Mouse (Mus musculus): ENCODE measurements around the gene Msrb3. TPM values are rescaled to one million over a fixed set of nuclear protein-coding genes. Genes with fewer than 3 reads are reported as not detected.

Gene Msrb3
- total and polyA plus RNA-seq, 3 experiments, result not detected

DNA sequence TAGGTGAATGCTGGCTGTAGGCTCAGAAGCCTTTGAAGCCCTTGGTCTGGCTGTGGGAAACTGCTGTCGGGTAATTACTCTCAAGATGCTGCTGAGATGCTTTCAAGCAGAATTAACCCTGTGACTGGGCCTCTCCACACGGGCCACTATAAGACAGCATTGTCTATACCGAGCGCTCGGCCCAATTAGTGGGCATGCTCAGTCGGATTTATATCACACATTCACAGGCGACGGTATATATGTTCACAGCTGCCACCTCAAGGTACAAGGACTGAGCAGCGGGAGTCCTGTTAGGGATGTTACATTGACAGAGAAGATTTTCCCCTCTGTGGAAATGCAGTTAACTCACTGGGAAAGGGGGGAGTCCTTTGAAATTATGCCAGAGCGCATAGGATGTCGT, 73.3 kb downstream of the Msrb3 start:
- Histone ChIP-seq H3K36me3 (replicated peaks in 1 of 2; ENCODE audit: control insufficient read depth in 1 of 2, insufficient read depth in 1 of 2, low read length in 1 of 2) (no peaks in the 10 kb centered on the region), H3K9me3 (replicated peaks; ENCODE audit: low read length) (peaks cover 30% of the 10 kb centered on the region), H3K4me1 (ENCODE audit: control insufficient read depth in 1 of 2, insufficient read depth in 2 of 2) (no peaks in the 10 kb centered on the region), H3K9ac (ENCODE audit: insufficient read depth, low read depth) (no peak overlapping the region), H3K79me2 (replicated peaks; ENCODE audit: control insufficient read depth, extremely low read depth, insufficient read depth, poor library complexity, severe bottlenecking) (no peaks in the 10 kb centered on the region), H3K4me2 (ENCODE audit: insufficient read depth, low read depth, poor library complexity, severe bottlenecking) (no peak overlapping the region), H3K4me3 (replicated peaks in 1 of 3; ENCODE audit: low read depth in 2 of 3, low read length in 2 of 3, poor library complexity in 1 of 3) (no peak overlapping the region), H3K27ac (ENCODE audit: insufficient read depth, low read depth) (no peak overlapping the region), H3K27me3 (replicated peaks) (no peaks in the 10 kb centered on the region)
- TF ChIP-seq SIN3A (IDR thresholded peaks at IDR 0.05; ENCODE audit: low read length), result no peak
- TF ChIP-seq NELFE (IDR thresholded peaks at IDR 0.05; ENCODE audit: low read depth, low read length), result no peak
- TF ChIP-seq RAD21 (IDR thresholded peaks at IDR 0.05; ENCODE audit: low read depth, low read length), result no peak
- no peak for TF ChIP-seq ZC3H11A (IDR thresholded peaks at IDR 0.05; ENCODE audit: low read depth, low read length)
- no peak for TF ChIP-seq ZKSCAN1 (IDR thresholded peaks at IDR 0.05; ENCODE audit: borderline replicate concordance, low read depth, low read length)
- no peak for TF ChIP-seq ELF1 (IDR thresholded peaks at IDR 0.05; ENCODE audit: low read depth, low read length)
- TF ChIP-seq ZMIZ1 (IDR thresholded peaks at IDR 0.05; ENCODE audit: low read depth, low read length), result no peak
- in situ Hi-C loops (cut with MboI; ENCODE audit: low pct_ligation_motif_present, low pct_unique_long_range_greater_than_20kb, low sequenced_read_pairs), result no loop called here
- dilution Hi-C loops (cut with MboI; ENCODE audit: extremely low pct_ligation_motif_present, extremely low pct_unique_long_range_greater_than_20kb, low sequenced_read_pairs), result no loop called here
- no peak for DNase-seq (ENCODE audit: extremely low read depth)

DNA sequence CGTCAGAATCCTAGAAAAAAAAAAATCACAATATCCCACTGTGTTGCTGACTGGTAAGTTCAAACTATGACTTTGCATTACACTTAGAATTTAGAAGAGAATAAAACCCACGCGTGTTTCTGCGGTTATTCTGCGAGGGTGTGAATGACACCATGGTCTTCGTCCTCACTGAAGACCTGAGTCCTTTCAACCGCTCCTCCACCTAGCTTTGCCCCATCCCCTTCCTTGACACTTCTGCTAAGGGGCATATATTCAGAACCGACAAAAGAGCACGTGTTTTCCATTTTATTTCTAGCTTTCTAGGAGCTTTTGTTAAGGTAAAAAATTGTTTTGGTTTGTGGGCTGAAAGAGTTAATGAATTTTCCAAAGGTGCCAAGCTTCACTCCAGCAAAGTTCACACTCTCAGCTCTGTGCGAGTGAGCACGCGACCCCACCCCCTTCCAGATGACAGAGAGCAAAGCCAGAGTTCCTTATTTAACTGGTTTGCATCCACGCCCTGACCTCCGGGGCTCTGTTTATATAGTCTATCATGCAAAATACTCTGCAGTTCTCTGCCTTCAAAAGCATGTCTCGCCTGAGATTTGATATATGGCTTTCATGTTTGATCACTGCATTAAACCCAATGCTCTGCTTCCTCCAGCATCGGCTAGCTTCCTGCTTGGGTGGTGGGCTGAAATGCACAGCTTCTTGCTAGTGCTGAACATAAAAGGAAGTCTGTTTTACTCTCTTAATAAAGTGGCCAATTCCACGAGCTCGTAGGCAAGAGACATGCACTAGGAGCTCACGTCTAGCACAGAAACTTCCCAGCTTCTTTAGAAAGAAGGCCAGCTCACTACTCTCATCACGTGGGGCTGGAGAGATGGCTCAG, 77.2 kb downstream of the Msrb3 start:
- dilution Hi-C loops (cut with MboI; ENCODE audit: extremely low pct_ligation_motif_present, extremely low pct_unique_long_range_greater_than_20kb, low sequenced_read_pairs) (no loop called here), in situ Hi-C loops (cut with MboI; ENCODE audit: low pct_ligation_motif_present, low pct_unique_long_range_greater_than_20kb, low sequenced_read_pairs) (no loop called here)
- H3K4me3 ChIP-seq (replicated peaks in 1 of 3; ENCODE audit: low read depth in 2 of 3, low read length in 2 of 3, poor library complexity in 1 of 3), result no peak overlapping the region
- H3K9me3 ChIP-seq (replicated peaks; ENCODE audit: low read length), result peaks cover 19% of the 10 kb centered on the region
- DNase-seq (ENCODE audit: extremely low read depth), result no peak
- no peaks in the 10 kb centered on the region for H3K27me3 ChIP-seq (replicated peaks)
- H3K9ac ChIP-seq (ENCODE audit: insufficient read depth, low read depth), result no peak overlapping the region
- H3K79me2 ChIP-seq (replicated peaks; ENCODE audit: control insufficient read depth, extremely low read depth, insufficient read depth, poor library complexity, severe bottlenecking), result no peaks in the 10 kb centered on the region
- no peaks in the 10 kb centered on the region for H3K36me3 ChIP-seq (replicated peaks in 1 of 2; ENCODE audit: control insufficient read depth in 1 of 2, insufficient read depth in 1 of 2, low read length in 1 of 2)
- no peak for TF ChIP-seq UBTF (IDR thresholded peaks at IDR 0.05; ENCODE audit: low read depth, low read length)
- TF ChIP-seq E2F4 (IDR thresholded peaks at IDR 0.05; ENCODE audit: insufficient replicate concordance, low read depth, low read length), result no peak
- TF ChIP-seq NRF1 (IDR thresholded peaks at IDR 0.05; ENCODE audit: low read depth, low read length), result no peak
- no peak for TF ChIP-seq HCFC1 (IDR thresholded peaks at IDR 0.05; ENCODE audit: low read depth, low read length)
- no peak for TF ChIP-seq MAZ (IDR thresholded peaks at IDR 0.05; ENCODE audit: low read depth, low read length)
- TF ChIP-seq SMC3 (IDR thresholded peaks at IDR 0.05; ENCODE audit: low read depth, low read length), result no peak
- TF ChIP-seq SIN3A (IDR thresholded peaks at IDR 0.05; ENCODE audit: low read length), result no peak
- TF ChIP-seq PAX5 (IDR thresholded peaks at IDR 0.05; ENCODE audit: low read length), result no peak
- TF ChIP-seq MAFK (IDR thresholded peaks at IDR 0.05; ENCODE audit: insufficient replicate concordance, low read length), result no peak
- TF ChIP-seq CHD2 (IDR thresholded peaks at IDR 0.05; ENCODE audit: low read length), result no peak
- TF ChIP-seq TCF12 (IDR thresholded peaks at IDR 0.05; ENCODE audit: low read depth, low read length), result no peak
- no peak for TF ChIP-seq NELFE (IDR thresholded peaks at IDR 0.05; ENCODE audit: low read depth, low read length)
- no peak for TF ChIP-seq GABPA (IDR thresholded peaks at IDR 0.05; ENCODE audit: insufficient replicate concordance, low read depth, low read length)
- TF ChIP-seq POLR2AphosphoS2 (IDR thresholded peaks at IDR 0.05; ENCODE audit: low read depth, low read length), result no peak
- no peak for TF ChIP-seq USF2 (conservative IDR thresholded peaks at IDR 0.05; ENCODE audit: low read depth, low read length)
- no peak overlapping the region for H3K27ac ChIP-seq (ENCODE audit: insufficient read depth, low read depth)
- no peaks in the 10 kb centered on the region for H3K4me1 ChIP-seq (ENCODE audit: control insufficient read depth in 1 of 2, insufficient read depth in 2 of 2)
- H3K4me2 ChIP-seq (ENCODE audit: insufficient read depth, low read depth, poor library complexity, severe bottlenecking), result no peak overlapping the region
